Mouse (Mus musculus): Measurements from ENCODE around the gene Bcam. TPM values are rescaled to one million over a fixed set of nuclear protein-coding genes. Genes with fewer than 3 reads are reported as not detected.

Gene Bcam
- total RNA-seq, 2 experiments from 2014 or later = not detected

Other genes starting within 250 kb of the Bcam start
- gene Ppp1r37, start 207.9 kb downstream of the Bcam start, total RNA-seq (2014; fragmentation: Nextera tagmentation) = 29.7 and 32.3 TPM in 2 replicates
- gene Ppp1r37, start 207.9 kb downstream of the Bcam start, total RNA-seq (2017) = 11.9 and 17.8 TPM in 2 replicates
- gene Zfp296, start 193.7 kb downstream of the Bcam start, total RNA-seq (2014; fragmentation: Nextera tagmentation) = 3.9 and 7.0 TPM in 2 replicates
- 3.8 and 3.9 TPM in 2 replicates for gene Zfp296, start 193.7 kb downstream of the Bcam start, total RNA-seq (2017)
- gene Gemin7, start 193.4 kb downstream of the Bcam start, total RNA-seq (2014; fragmentation: Nextera tagmentation) = 66.1 and 70.9 TPM in 2 replicates
- 37.8 and 44.3 TPM in 2 replicates for gene Gemin7, start 193.4 kb downstream of the Bcam start, total RNA-seq (2017)
- gene Clasrp, start 166.5 kb downstream of the Bcam start, total RNA-seq (2014; fragmentation: Nextera tagmentation) = 24.2 and 40.8 TPM in 2 replicates
- gene Clasrp, start 166.5 kb downstream of the Bcam start, total RNA-seq (2017) = 19.6 TPM in 2 replicates
- 1.2 TPM in 1 of 2 replicates, not detected in the other for gene Relb, start 141.6 kb downstream of the Bcam start, total RNA-seq (2014; fragmentation: Nextera tagmentation)
- 1.4 and 1.9 TPM in 2 replicates for gene Relb, start 141.6 kb downstream of the Bcam start, total RNA-seq (2017)
- gene Clptm1, start 106.0 kb downstream of the Bcam start, total RNA-seq (2014; fragmentation: Nextera tagmentation) = 29.9 and 41.7 TPM in 2 replicates
- 32.0 and 36.5 TPM in 2 replicates for gene Clptm1, start 106.0 kb downstream of the Bcam start, total RNA-seq (2017)
- gene Apoc2, start 93.1 kb downstream of the Bcam start, total RNA-seq (2014; fragmentation: Nextera tagmentation) = 3.3 and 5.9 TPM in 2 replicates
- 1.3 TPM in 1 of 2 replicates, not detected in the other for gene Apoc2, start 93.1 kb downstream of the Bcam start, total RNA-seq (2017)
- not detected in 2 replicates for gene Gm44805, start 89.6 kb downstream of the Bcam start, total RNA-seq (2014; fragmentation: Nextera tagmentation)
- not detected in 2 replicates for gene Gm44805, start 89.6 kb downstream of the Bcam start, total RNA-seq (2017)
- gene Apoc4, start 89.5 kb downstream of the Bcam start, total RNA-seq (2014; fragmentation: Nextera tagmentation) = not detected in 2 replicates
- not detected in 2 replicates for gene Apoc4, start 89.5 kb downstream of the Bcam start, total RNA-seq (2017)
- 10.3 and 17.9 TPM in 2 replicates for gene Apoc1, start 78.4 kb downstream of the Bcam start, total RNA-seq (2014; fragmentation: Nextera tagmentation)
- gene Apoc1, start 78.4 kb downstream of the Bcam start, total RNA-seq (2017) = 0.57 and 10.6 TPM in 2 replicates
- 21.9 and 23.5 TPM in 2 replicates for gene Apoe, start 71.8 kb downstream of the Bcam start, total RNA-seq (2014; fragmentation: Nextera tagmentation)
- 59.3 and 90.6 TPM in 2 replicates for gene Apoe, start 71.8 kb downstream of the Bcam start, total RNA-seq (2017)
- gene Tomm40, start 55.6 kb downstream of the Bcam start, total RNA-seq (2014; fragmentation: Nextera tagmentation) = 70.2 and 76.7 TPM in 2 replicates
- 36.2 and 47.0 TPM in 2 replicates for gene Tomm40, start 55.6 kb downstream of the Bcam start, total RNA-seq (2017)
- gene Nectin2, start 20.5 kb downstream of the Bcam start, total RNA-seq (2014; fragmentation: Nextera tagmentation) = 1.7 and 2.0 TPM in 2 replicates
- gene Nectin2, start 20.5 kb downstream of the Bcam start, total RNA-seq (2017) = 1.6 and 1.8 TPM in 2 replicates
- not detected in 2 replicates for gene Cblc, start 25.8 kb upstream of the Bcam start, total RNA-seq (2014; fragmentation: Nextera tagmentation)
- gene Cblc, start 25.8 kb upstream of the Bcam start, total RNA-seq (2017) = not detected in 2 replicates
- 7.5 and 8.5 TPM in 2 replicates for gene Bcl3, start 51.8 kb upstream of the Bcam start, total RNA-seq (2014; fragmentation: Nextera tagmentation)
- 0.57 and 1.0 TPM in 2 replicates for gene Bcl3, start 51.8 kb upstream of the Bcam start, total RNA-seq (2017)
- not detected in 2 replicates for gene Gm19345, start 81.0 kb upstream of the Bcam start, total RNA-seq (2014; fragmentation: Nextera tagmentation)
- gene Gm19345, start 81.0 kb upstream of the Bcam start, total RNA-seq (2017) = not detected in 2 replicates
- not detected in 2 replicates for gene Ceacam16, start 90.3 kb upstream of the Bcam start, total RNA-seq (2014; fragmentation: Nextera tagmentation)
- 0.56 TPM in 1 of 2 replicates, not detected in the other for gene Ceacam16, start 90.3 kb upstream of the Bcam start, total RNA-seq (2017)
- not detected in 2 replicates for gene Ceacam19, start 116.9 kb upstream of the Bcam start, total RNA-seq (2014; fragmentation: Nextera tagmentation)
- gene Ceacam19, start 116.9 kb upstream of the Bcam start, total RNA-seq (2017) = not detected in 2 replicates
- gene Pvr, start 150.1 kb upstream of the Bcam start, total RNA-seq (2014; fragmentation: Nextera tagmentation) = 10.7 and 32.3 TPM in 2 replicates
- 10.9 and 11.3 TPM in 2 replicates for gene Pvr, start 150.1 kb upstream of the Bcam start, total RNA-seq (2017)
- 3.4 TPM in 1 of 2 replicates, not detected in the other for gene Igsf23, start 179.7 kb upstream of the Bcam start, total RNA-seq (2014; fragmentation: Nextera tagmentation)
- gene Igsf23, start 179.7 kb upstream of the Bcam start, total RNA-seq (2017) = not detected in 2 replicates
- gene Ceacam20, start 194.4 kb upstream of the Bcam start, total RNA-seq (2014; fragmentation: Nextera tagmentation) = not detected in 2 replicates
- gene Ceacam20, start 194.4 kb upstream of the Bcam start, total RNA-seq (2017) = not detected in 2 replicates
- gene Nlrp9b, start 220.4 kb upstream of the Bcam start, total RNA-seq (2014; fragmentation: Nextera tagmentation) = not detected in 2 replicates
- not detected in 2 replicates for gene Nlrp9b, start 220.4 kb upstream of the Bcam start, total RNA-seq (2017)